Mouse (Mus musculus) intestine, embryonic 16.5 days (tissue): ENCODE results near the gene BC003965. TPM values are rescaled to one million over a fixed set of nuclear protein-coding genes. Genes with fewer than 3 reads are reported as not detected.

Experiments used
- polyA plus RNA-seq: library from polyadenylated mRNA; unstranded; fragments of >200 nt; fragmentation: Nextera tagmentation; extraction: Ambion mirVana; gene quantifications from 2 replicates; pipeline ENCODE4 v1.2.1, GENCODE M21; 2015

Gene BC003965
- polyA plus RNA-seq, 1 experiment from 2014 or later: 39.7 TPM

Other genes with a start within 250 kb of the BC003965 start
- gene Mapk8ip3, start 247.6 kb upstream of the BC003965 start, polyA plus RNA-seq: 20.2 and 21.8 TPM in 2 replicates
- gene Jpt2, start 223.9 kb upstream of the BC003965 start, polyA plus RNA-seq: 146 and 163 TPM in 2 replicates
- gene Cramp1l, start 168.8 kb upstream of the BC003965 start, polyA plus RNA-seq: 3.1 and 3.3 TPM in 2 replicates
- gene Ift140, start 168.5 kb upstream of the BC003965 start, polyA plus RNA-seq: 12.7 and 12.9 TPM in 2 replicates
- 22.2 and 25.8 TPM in 2 replicates for gene Tmem204, start 101.0 kb upstream of the BC003965 start, polyA plus RNA-seq
- 32.1 and 32.3 TPM in 2 replicates for gene Telo2, start 68.6 kb upstream of the BC003965 start, polyA plus RNA-seq
- gene Ptx4, start 63.8 kb upstream of the BC003965 start, polyA plus RNA-seq: 0.20 and 0.24 TPM in 2 replicates
- 21.8 and 23.5 TPM in 2 replicates for gene Clcn7, start 51.2 kb upstream of the BC003965 start, polyA plus RNA-seq
- gene Ccdc154, start 22.1 kb upstream of the BC003965 start, polyA plus RNA-seq: 0.15 and 0.18 TPM in 2 replicates
- 1.3 and 1.6 TPM in 2 replicates for gene Gm38655, start 9.1 kb upstream of the BC003965 start, polyA plus RNA-seq
- 4.8 and 5.3 TPM in 2 replicates for gene Unkl, start 3.8 kb downstream of the BC003965 start, polyA plus RNA-seq
- gene Gnptg, start 55.6 kb downstream of the BC003965 start, polyA plus RNA-seq: 40.6 and 45.8 TPM in 2 replicates
- gene Tsr3, start 55.6 kb downstream of the BC003965 start, polyA plus RNA-seq: 33.1 and 37.0 TPM in 2 replicates
- gene Baiap3, start 71.8 kb downstream of the BC003965 start, polyA plus RNA-seq: 2.5 and 4.0 TPM in 2 replicates
- 430 and 478 TPM in 2 replicates for gene Ube2i, start 90.1 kb downstream of the BC003965 start, polyA plus RNA-seq
- 0.39 and 0.62 TPM in 2 replicates for gene Prss34, start 113.8 kb downstream of the BC003965 start, polyA plus RNA-seq
- gene Prss28, start 124.1 kb downstream of the BC003965 start, polyA plus RNA-seq: not detected in 2 replicates
- gene Prss29, start 134.1 kb downstream of the BC003965 start, polyA plus RNA-seq: not detected in 2 replicates
- 0.22 TPM in 1 of 2 replicates, not detected in the other for gene Tpsab1, start 161.0 kb downstream of the BC003965 start, polyA plus RNA-seq
- gene Tpsb2, start 181.8 kb downstream of the BC003965 start, polyA plus RNA-seq: 3.7 and 4.5 TPM in 2 replicates
- 26.3 and 28.6 TPM in 2 replicates for gene Tpsg1, start 184.7 kb downstream of the BC003965 start, polyA plus RNA-seq
- gene Cacna1h, start 249.2 kb downstream of the BC003965 start, polyA plus RNA-seq: 2.2 and 3.0 TPM in 2 replicates